Mouse (Mus musculus) naive thymus-derived CD4-positive, alpha-beta T cell, adult 2 months (primary cell): ENCODE measurements around the gene Tbxas1.

Source experiments
- DNase-seq: peaks from one replicate; pipeline ENCODE4 v3.0.0-alpha.2; 2011; ENCODE audit warnings: low read depth

The Tbxas1 gene

DNA sequence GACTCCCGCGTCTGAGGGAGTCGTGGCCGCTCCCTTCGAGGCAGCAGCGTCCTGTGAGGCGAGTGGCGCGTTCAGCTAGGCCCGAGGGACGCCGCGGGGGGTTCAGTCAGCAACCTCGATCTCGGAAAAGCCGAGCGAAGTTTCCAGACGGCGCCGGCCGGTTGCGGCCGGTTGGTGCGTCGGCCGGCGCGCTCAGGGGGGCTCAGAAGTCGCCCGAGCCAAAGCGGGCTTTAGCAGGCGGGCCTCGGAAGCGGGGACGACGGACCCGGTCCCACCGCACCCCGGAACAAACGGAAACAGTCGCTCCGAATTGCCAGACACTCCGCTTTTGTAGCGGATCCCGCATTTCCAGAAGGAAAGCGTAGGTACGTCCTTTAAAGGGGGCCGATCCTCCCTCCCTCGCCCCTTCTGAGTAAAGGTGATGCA lies 243.3 kb downstream of the Tbxas1 start:
- no peak for DNase-seq

- no peak for DNase-seq
Measured at GRCm38 (mm10) chr6:39120685-39121084, 245.5 kb downstream of the Tbxas1 start.

DNA sequence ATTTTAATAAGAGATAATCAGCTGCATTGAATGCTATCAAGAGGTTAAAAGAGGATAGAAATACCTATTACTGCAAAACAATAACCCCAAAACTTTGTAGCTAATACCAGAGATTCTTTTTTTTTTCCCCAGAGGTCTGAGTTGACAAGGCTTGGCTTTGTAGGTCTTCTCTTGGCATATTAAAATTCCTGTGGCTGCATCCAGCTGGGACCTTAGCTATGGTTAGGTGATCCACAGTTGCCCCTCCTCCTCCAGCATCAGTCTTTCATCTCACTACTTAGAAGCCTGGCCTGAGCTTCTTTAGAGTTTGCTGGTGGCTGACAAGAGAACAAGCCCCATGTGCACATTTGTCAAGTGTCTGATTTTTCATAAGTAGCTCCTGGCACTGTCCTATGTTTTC lies 249.5 kb downstream of the Tbxas1 start:
- no peak for DNase-seq

DNA sequence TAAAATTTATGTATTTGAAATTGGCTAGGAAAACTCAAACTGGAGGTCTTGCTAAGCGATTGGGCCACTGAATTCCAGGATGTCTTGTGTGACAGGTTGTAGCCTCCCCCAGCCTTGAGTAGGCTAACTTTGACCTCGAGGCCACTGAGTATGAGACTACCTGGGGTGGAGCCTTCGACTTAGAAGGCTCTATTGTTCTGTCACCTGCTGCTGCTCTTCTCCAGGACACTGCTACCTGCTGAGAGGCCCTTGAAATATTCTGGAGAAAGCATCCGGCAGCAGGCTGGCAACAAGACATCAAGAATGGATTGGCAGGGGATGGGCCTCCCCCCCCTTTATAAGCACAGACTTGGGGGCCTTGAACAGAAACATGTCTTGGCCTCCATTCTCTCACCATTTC lies 256.3 kb downstream of the Tbxas1 start:
- no peak for DNase-seq

- no peak for DNase-seq
Measured at GRCm38 (mm10) chr6:39132556-39132955, 257.4 kb downstream of the Tbxas1 start.
